Mouse (Mus musculus) urinary bladder, postnatal 14 days (tissue): ENCODE data around the gene Lama5.

Experiments
- DNase-seq: peaks from one replicate; pipeline ENCODE4 v3.0.0; 2021; ENCODE audit warnings: low spot score

The Lama5 gene

GRCm38 (mm10) chr2:180254436-180255209, 29.0 kb upstream of the Lama5 start:
- no peak for DNase-seq

GRCm38 (mm10) chr2:180251838-180252237, 26.2 kb upstream of the Lama5 start:
- no peak for DNase-seq

- peak; percentile 81 for DNase-seq
Observed at GRCm38 (mm10) chr2:180250930-180251611, 25.4 kb upstream of the Lama5 start.

- peak; percentile 45 for DNase-seq
Observed at GRCm38 (mm10) chr2:180248947-180249660, 23.4 kb upstream of the Lama5 start.

- DNase-seq: no peak
Observed at GRCm38 (mm10) chr2:180247916-180248315, 22.3 kb upstream of the Lama5 start.

GRCm38 (mm10) chr2:180243108-180243507, 17.4 kb upstream of the Lama5 start:
- no peak for DNase-seq

- no peak for DNase-seq
Observed at GRCm38 (mm10) chr2:180238591-180238990, 12.9 kb upstream of the Lama5 start.

- DNase-seq: no peak
Observed at GRCm38 (mm10) chr2:180237601-180238345, 12.1 kb upstream of the Lama5 start.

GRCm38 (mm10) chr2:180236930-180237329, 11.3 kb upstream of the Lama5 start:
- no peak for DNase-seq

- DNase-seq: peak; percentile 70
Observed at GRCm38 (mm10) chr2:180236500-180236899, 10.8 kb upstream of the Lama5 start.

- DNase-seq: no peak
Observed at GRCm38 (mm10) chr2:180235788-180236187, 10.1 kb upstream of the Lama5 start.

GRCm38 (mm10) chr2:180234980-180235379, 9.3 kb upstream of the Lama5 start:
- no peak for DNase-seq

GRCm38 (mm10) chr2:180234353-180234752, 8.7 kb upstream of the Lama5 start:
- DNase-seq: no peak

GRCm38 (mm10) chr2:180233101-180233904, 7.6 kb upstream of the Lama5 start:
- DNase-seq: no peak

- peak; percentile 52 for DNase-seq
Observed at GRCm38 (mm10) chr2:180230482-180230881, 4.8 kb upstream of the Lama5 start.

- no peak for DNase-seq
Observed at GRCm38 (mm10) chr2:180229129-180229528, 3.5 kb upstream of the Lama5 start.

- no peak for DNase-seq
Observed at GRCm38 (mm10) chr2:180228592-180228991, 2.9 kb upstream of the Lama5 start.

- no peak for DNase-seq
Observed at GRCm38 (mm10) chr2:180228060-180228458, 2.4 kb upstream of the Lama5 start.

- DNase-seq: peak; percentile 58
Observed at GRCm38 (mm10) chr2:180227262-180228059, 1.8 kb upstream of the Lama5 start.

- peak; percentile 69 for DNase-seq
Observed at GRCm38 (mm10) chr2:180225044-180225761, 456 bp downstream of the Lama5 start.
